Mouse (Mus musculus) small intestine, adult 10 weeks (tissue): ENCODE data around the gene Rps5. TPM values are rescaled to one million over a fixed set of nuclear protein-coding genes. Genes with fewer than 3 reads are reported as not detected.

ENCODE experiments used
- polyA plus RNA-seq: library from polyadenylated mRNA; stranded (reverse); fragments of 350-450 nt; fragmentation: Illumina TruSeq; extraction: RNeasy Lipid Tissue Mini Kit (QIAGEN cat#74804); gene quantifications from one replicate; pipeline ENCODE4 v1.2.3, GENCODE M21; 2014; ENCODE audit warnings: low replicate concordance

Rps5 gene
- 9.4 TPM for polyA plus RNA-seq

GRCm38 (mm10) chr7:12921705-12922465 lies at the start of gene Rps5:
TSS of gene Rps5 (plus strand) at chr7:12922290.

GRCm38 (mm10) chr7:12880911-12881660 lies 41.0 kb upstream of the Rps5 start, which contains the start of gene Zfp128:
TSS of gene Zfp128 (plus strand) at chr7:12881177.

GRCm38 (mm10) chr7:12897655-12898410 lies 24.3 kb upstream of the Rps5 start, which contains the start of gene Zscan22:
TSS of gene Zscan22 (plus strand) at chr7:12897815.

DNA sequence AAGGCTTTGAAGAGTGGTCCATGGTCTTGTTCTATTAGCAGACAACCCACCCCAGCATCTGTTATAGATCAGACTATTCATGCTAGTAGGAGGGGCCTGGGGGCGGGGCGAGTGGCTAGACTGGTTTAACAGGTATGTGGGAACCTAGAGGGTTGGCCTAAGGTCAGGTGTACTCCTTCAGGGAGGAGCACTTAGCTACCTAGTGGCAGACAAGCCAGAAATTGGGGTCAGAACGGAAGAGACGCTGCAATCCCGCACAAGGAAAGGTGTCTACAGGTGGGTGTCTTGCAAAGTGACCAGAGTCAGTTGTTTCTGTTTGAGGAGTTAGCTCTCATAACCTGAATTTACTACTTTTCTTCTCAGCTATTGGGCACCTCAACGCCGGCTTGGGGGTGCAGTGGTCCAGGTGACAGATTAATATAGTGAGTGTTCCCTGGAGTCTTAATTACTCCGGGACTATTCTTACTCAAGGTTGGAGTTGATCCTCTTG lies 5.1 kb downstream of the Rps5 start, which contains the start of gene Rnf225:
Gene Rnf225 (plus strand): TSS at position 226 of the 490 bp plus-strand sequence.

GRCm38 (mm10) chr7:12965678-12966091 lies 43.6 kb downstream of the Rps5 start, which contains the start of gene Zfp324:
TSS of gene Zfp324 (plus strand) at chr7:12965838.

Other genes with a start within 250 kb of the Rps5 start
- not detected for gene Vmn2r55, start 237.3 kb upstream of the Rps5 start, polyA plus RNA-seq
- gene Vmn2r56, start 187.3 kb upstream of the Rps5 start, polyA plus RNA-seq = not detected
- 0.22 TPM for gene Zscan18, start 118.7 kb upstream of the Rps5 start, polyA plus RNA-seq
- gene Zfp329, start 103.4 kb upstream of the Rps5 start, polyA plus RNA-seq = 21.9 TPM
- 32.1 TPM for gene Zfp110, start 87.5 kb upstream of the Rps5 start, polyA plus RNA-seq
- gene Zfp128, start 41.1 kb upstream of the Rps5 start, polyA plus RNA-seq = 1.6 TPM
- 3.0 TPM for gene Zscan22, start 24.5 kb upstream of the Rps5 start, polyA plus RNA-seq
- not detected for gene Rnf225, start 5.1 kb downstream of the Rps5 start, polyA plus RNA-seq
- 1.1 TPM for gene Zfp324, start 43.5 kb downstream of the Rps5 start, polyA plus RNA-seq
- 1.6 TPM for gene Zfp446, start 55.6 kb downstream of the Rps5 start, polyA plus RNA-seq
- not detected for gene Slc27a5, start 75.9 kb downstream of the Rps5 start, polyA plus RNA-seq
- gene Trim28, start 76.8 kb downstream of the Rps5 start, polyA plus RNA-seq = 7.0 TPM
- 0.19 TPM for gene Zbtb45, start 87.7 kb downstream of the Rps5 start, polyA plus RNA-seq
- 78.8 TPM for gene Chmp2a, start 112.5 kb downstream of the Rps5 start, polyA plus RNA-seq
- 50.0 TPM for gene Ube2m, start 116.0 kb downstream of the Rps5 start, polyA plus RNA-seq
- 0.15 TPM for gene Mzf1, start 132.5 kb downstream of the Rps5 start, polyA plus RNA-seq
- not detected for gene Vmn1r85, start 172.9 kb downstream of the Rps5 start, polyA plus RNA-seq
- not detected for gene Vmn1r86, start 197.6 kb downstream of the Rps5 start, polyA plus RNA-seq
- gene Vmn1r87, start 217.9 kb downstream of the Rps5 start, polyA plus RNA-seq = not detected
- gene Vmn1r88, start 237.3 kb downstream of the Rps5 start, polyA plus RNA-seq = 0.04 TPM